Comparison of ENCODE assay signal across 10 mouse cellular contexts in genomic region chr7:24501492-24501891, GRCm38 (mm10). TPM values are rescaled to one million over a fixed set of nuclear protein-coding genes. Genes with fewer than 3 reads are reported as not detected.
DNase-seq lines count a peak whose midpoint lies in the region; ATAC-seq lines count a peak whose summit lies in the region.
"Had no signal": no experiment of that assay in that cellular context is flagged by ENCODE, and none has a peak within 500 bp of the region (broad histone marks: within the 10 kb centered on the region; RNA-seq: fewer than 3 reads in every experiment).

No protein-coding gene starts in this region.

- H3K27me3 ChIP-seq in splenic B cell, adult 2 months (ENCODE audit: control insufficient read depth, insufficient read depth, low read length, poor library complexity, severe bottlenecking): peaks cover 2% of the 10 kb centered on the region; the same call in 1 of the 2 replicates
- H3K27me3 ChIP-seq in forebrain, embryonic 16.5 days (replicated peaks; ENCODE audit: control insufficient read depth, insufficient read depth, low read length): no peaks in the 10 kb centered on the region

- H3K36me3 ChIP-seq in splenic B cell, adult 2 months (ENCODE audit: control insufficient read depth, insufficient read depth, low read length, poor library complexity, severe bottlenecking): no peaks in the 10 kb centered on the region
- peaks cover 15% of the 10 kb centered on the region for H3K36me3 ChIP-seq in forebrain, embryonic 16.5 days (ENCODE audit: control insufficient read depth, insufficient read depth)
- H3K36me3 ChIP-seq: embryonic facial prominence, embryonic 15.5 days had no signal

- H3K9ac ChIP-seq in forebrain, embryonic 16.5 days (replicated peaks; ENCODE audit: low read depth, low read length): no peak overlapping the region
- H3K9ac ChIP-seq: embryonic facial prominence, embryonic 15.5 days had no signal

- no peak overlapping the region for H3K4me3 ChIP-seq in forebrain, embryonic 16.5 days (replicated peaks; ENCODE audit: low read length)
- H3K4me3 ChIP-seq: embryonic facial prominence, embryonic 15.5 days had no signal

- H3K9me3 ChIP-seq in forebrain, embryonic 16.5 days (ENCODE audit: control insufficient read depth, low read length): no peaks in the 10 kb centered on the region
- H3K9me3 ChIP-seq: embryonic facial prominence, embryonic 15.5 days had no signal

- peaks cover 25% of the 10 kb centered on the region for H3K4me1 ChIP-seq in forebrain, embryonic 16.5 days (replicated peaks; ENCODE audit: control insufficient read depth, insufficient read depth, low read length)

- 57% methylated on average over 21 of the region's 21 CpGs for WGBS in forebrain, embryonic 16.5 days

- ATAC-seq in forebrain, embryonic 16.5 days: no peak
- ATAC-seq: midbrain, embryonic 16.5 days had no signal

- DNase-seq in kidney, postnatal 10 days: peak; percentile 51
- DNase-seq in kidney, adult 9 months: no peak
- DNase-seq in T-cell, adult 2 months (ENCODE audit: low spot score): peak; percentile 37
- peak; percentile 44 for DNase-seq in induced T-regulatory cell, adult 2 months (ENCODE audit: low read depth)
- peak; percentile 43 for DNase-seq in splenic B cell, adult 2 months (ENCODE audit: low read depth, low spot score)
- no peak for DNase-seq in gastrocnemius, postnatal 25 days

- no peak overlapping the region for H3K27ac ChIP-seq in forebrain, embryonic 16.5 days (ENCODE audit: low read length)
- H3K27ac ChIP-seq: embryonic facial prominence, embryonic 15.5 days had no signal

- no peak overlapping the region for H3K4me2 ChIP-seq in forebrain, embryonic 16.5 days (ENCODE audit: low read length)
- H3K4me2 ChIP-seq: embryonic facial prominence, embryonic 15.5 days had no signal

RNA-seq across cellular contexts. Expression of gene Zfp428, which starts 5.3 kb away (rescaled TPM):
- total RNA-seq in gastrocnemius, postnatal 25 days (2021): 1 to 10 TPM; 4.0 TPM
- polyA plus RNA-seq in forebrain, embryonic 16.5 days (2015; fragmentation: Nextera tagmentation; extraction: Ambion mirVana): 267 and 282 TPM in 2 replicates

RNA-seq across cellular contexts. Expression of gene AC161166.1, which starts 10.8 kb away (rescaled TPM):
- not detected for total RNA-seq in gastrocnemius, postnatal 25 days (2021)
- 1.2 and 1.9 TPM in 2 replicates for polyA plus RNA-seq in forebrain, embryonic 16.5 days (2015; fragmentation: Nextera tagmentation; extraction: Ambion mirVana)
- total RNA-seq: left cerebral cortex, adult 18-20 months had no signal

RNA-seq across cellular contexts. Expression of gene Cadm4, which starts 19.7 kb away (rescaled TPM):
- 1 to 10 TPM; 4.4 to 4.5 TPM for total RNA-seq in gastrocnemius, postnatal 25 days (2021)
- 67.8 and 86.8 TPM in 2 replicates for polyA plus RNA-seq in forebrain, embryonic 16.5 days (2015; fragmentation: Nextera tagmentation; extraction: Ambion mirVana)

RNA-seq across cellular contexts. Expression of gene Irgq, which starts 29.0 kb away (rescaled TPM):
- total RNA-seq in gastrocnemius, postnatal 25 days (2021): 10 to 100 TPM; 12.3 to 13.0 TPM
- polyA plus RNA-seq in forebrain, embryonic 16.5 days (2015; fragmentation: Nextera tagmentation; extraction: Ambion mirVana): 26.4 and 26.5 TPM in 2 replicates

RNA-seq across cellular contexts. Expression of gene Plaur, which starts 39.2 kb away (rescaled TPM):
- under 1 TPM in 1 of 2 experiments, not detected in 1; 0.75 TPM for total RNA-seq in gastrocnemius, postnatal 25 days (2021)
- 2.1 and 2.3 TPM in 2 replicates for polyA plus RNA-seq in forebrain, embryonic 16.5 days (2015; fragmentation: Nextera tagmentation; extraction: Ambion mirVana)

Comparison
In these comparisons a context has a peak if more than half of its experiments do, and no peak if none do; other contexts are left out.
1. DNase-seq: peak in kidney, postnatal 10 days (single experiment), T-cell, adult 2 months (single experiment), induced T-regulatory cell, adult 2 months (single experiment) and splenic B cell, adult 2 months (single experiment); none in kidney, adult 9 months (single experiment) and gastrocnemius, postnatal 25 days (single experiment).